Mouse (Mus musculus): ENCODE data around the gene Ecel1. TPM values are rescaled to one million over a fixed set of nuclear protein-coding genes. Genes with fewer than 3 reads are reported as not detected.

The Ecel1 gene
- polyA plus RNA-seq, 1 experiment from 2014 or later: 1.6 TPM

- H3K4me2 ChIP-seq (replicated peaks): peak overlapping the region; percentile 31
- no peaks in the 10 kb centered on the region for H3K36me3 ChIP-seq
- H3K27me3 ChIP-seq: peaks cover 4% of the 10 kb centered on the region; the same call in 1 of the 2 replicates
- no peaks in the 10 kb centered on the region for H3K9me3 ChIP-seq (replicated peaks)
- no peak overlapping the region; the same call in 1 of the 2 replicates for H3K4me3 ChIP-seq (replicated peaks)
- H3K27ac ChIP-seq (replicated peaks): no peak overlapping the region
- peak; percentile 41 for ATAC-seq (ENCODE audit: insufficient number of reproducible peaks, low FRiP score, low TSS enrichment, low read depth)
- 12% methylated on average over 30 of the region's 30 CpGs for WGBS
- H3K4me1 ChIP-seq: peaks cover 3% of the 10 kb centered on the region; the same call in 1 of the 2 replicates
- H3K9ac ChIP-seq: no peak overlapping the region
These were observed 57.9 kb downstream of the Ecel1 start for GRCm38 (mm10) chr1:87098358-87098975.

Other genes starting within 250 kb of the Ecel1 start
- gene Alppl2, start 66.6 kb downstream of the Ecel1 start, polyA plus RNA-seq (2015; fragmentation: Nextera tagmentation; extraction: Ambion mirVana): not detected in 2 replicates
- not detected in 2 replicates for gene Alpi, start 54.9 kb downstream of the Ecel1 start, polyA plus RNA-seq (2015; fragmentation: Nextera tagmentation; extraction: Ambion mirVana)
- not detected in 2 replicates for gene Akp3, start 31.5 kb downstream of the Ecel1 start, polyA plus RNA-seq (2015; fragmentation: Nextera tagmentation; extraction: Ambion mirVana)
- 0.20 and 0.21 TPM in 2 replicates for gene Prss56, start 26.8 kb upstream of the Ecel1 start, polyA plus RNA-seq (2015; fragmentation: Nextera tagmentation; extraction: Ambion mirVana)
- gene Chrnd, start 34.1 kb upstream of the Ecel1 start, polyA plus RNA-seq (2015; fragmentation: Nextera tagmentation; extraction: Ambion mirVana): 9.0 and 12.3 TPM in 2 replicates
- gene Chrng, start 48.1 kb upstream of the Ecel1 start, polyA plus RNA-seq (2015; fragmentation: Nextera tagmentation; extraction: Ambion mirVana): 24.4 and 34.2 TPM in 2 replicates
- 164 and 167 TPM in 2 replicates for gene Eif4e2, start 57.4 kb upstream of the Ecel1 start, polyA plus RNA-seq (2015; fragmentation: Nextera tagmentation; extraction: Ambion mirVana)
- 2.8 and 3.0 TPM in 2 replicates for gene Efhd1, start 107.8 kb upstream of the Ecel1 start, polyA plus RNA-seq (2015; fragmentation: Nextera tagmentation; extraction: Ambion mirVana)
- gene Gigyf2, start 170.5 kb upstream of the Ecel1 start, polyA plus RNA-seq (2015; fragmentation: Nextera tagmentation; extraction: Ambion mirVana): 56.2 and 56.6 TPM in 2 replicates
- 2.8 and 6.0 TPM in 2 replicates for gene Kcnj13, start 238.2 kb upstream of the Ecel1 start, polyA plus RNA-seq (2015; fragmentation: Nextera tagmentation; extraction: Ambion mirVana)

Measured in embryonic facial prominence, embryonic 15.5 days (tissue).